Mouse (Mus musculus) kidney, postnatal 10 days (tissue): Measurements from ENCODE around the gene Ddr2.

Experiments used
- DNase-seq: peaks from one replicate; pipeline ENCODE4 v3.0.0; 2021; ENCODE audit warnings: mixed read lengths

Ddr2 gene

GRCm38 (mm10) chr1:169939345-169939744 lies 171.2 kb downstream of the Ddr2 start:
- DNase-seq = peak; percentile 73

DNA sequence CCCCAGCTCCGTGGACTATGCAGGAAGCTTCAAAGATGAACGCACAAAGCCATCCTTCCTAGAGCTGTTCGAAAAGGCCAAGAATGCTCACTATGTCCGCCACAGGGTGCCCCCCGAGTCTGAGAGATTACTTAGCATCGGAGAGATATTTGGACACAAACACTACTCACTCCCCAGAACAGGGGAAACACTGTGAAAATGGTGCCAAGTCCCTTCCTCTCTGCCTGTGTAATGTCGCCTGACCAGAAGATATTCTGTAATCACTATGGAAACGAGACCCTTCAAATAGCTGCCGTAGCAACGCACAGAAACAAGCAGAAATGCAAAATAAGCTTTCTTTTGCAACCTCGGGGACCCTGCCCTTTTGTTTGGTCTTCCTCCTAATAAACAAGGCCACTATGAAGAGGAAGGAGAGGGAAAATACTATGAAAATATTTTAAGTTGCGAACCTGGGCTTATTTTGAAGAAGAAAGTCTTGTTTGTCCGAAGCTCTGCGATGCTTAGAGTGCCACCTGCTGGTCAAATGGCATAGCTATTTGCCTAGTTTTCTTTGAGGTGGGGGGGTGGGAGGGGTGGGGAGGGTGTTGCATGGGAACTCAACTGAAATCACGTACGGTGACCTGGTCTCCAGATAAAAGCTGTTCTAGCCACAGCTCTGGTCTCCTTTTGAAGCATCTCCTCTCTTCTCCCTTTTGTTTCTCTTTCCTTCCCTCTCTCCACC lies 176.4 kb downstream of the Ddr2 start:
- peak; percentile 73 for DNase-seq

DNA sequence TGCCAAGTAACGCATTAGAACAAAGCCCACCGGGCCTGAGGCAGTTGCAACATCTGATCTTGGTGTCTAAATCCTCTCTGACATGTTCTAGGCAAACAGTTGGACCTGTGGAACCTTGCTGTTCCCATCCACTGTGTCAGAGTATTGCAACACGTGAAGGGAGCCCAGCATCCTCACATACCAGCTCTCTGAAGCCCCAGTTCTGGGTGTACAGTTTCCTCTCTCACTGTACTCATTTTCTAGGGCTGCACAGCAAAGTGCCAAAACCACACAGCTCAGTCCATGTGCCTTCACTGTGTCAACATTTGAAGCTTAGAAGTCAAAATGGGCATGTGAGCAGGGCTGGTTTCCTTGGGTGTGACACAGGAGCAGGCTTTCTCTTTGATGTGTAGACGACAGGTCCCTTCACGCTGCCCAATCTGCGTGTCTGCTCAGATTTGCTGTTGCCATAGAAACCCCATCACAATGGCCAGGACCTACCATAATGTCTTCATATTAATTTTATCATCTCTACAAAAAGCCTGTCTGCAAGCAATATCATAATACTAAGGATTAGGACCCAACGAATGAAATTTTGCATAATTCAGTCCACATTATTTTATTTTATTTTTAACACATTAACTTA lies 178.3 kb downstream of the Ddr2 start:
- DNase-seq = no peak

GRCm38 (mm10) chr1:169931698-169932097 lies 178.9 kb downstream of the Ddr2 start:
- no peak for DNase-seq

- peak; percentile 63 for DNase-seq
Measured at GRCm38 (mm10) chr1:169928454-169928971, 182.0 kb downstream of the Ddr2 start, which contains the start of gene Ccdc190. Gene Ccdc190 (plus strand): TSS chr1:169928648.

- DNase-seq = no peak
Measured at GRCm38 (mm10) chr1:169927753-169928369, 182.7 kb downstream of the Ddr2 start.

GRCm38 (mm10) chr1:169924567-169924966 lies 186.0 kb downstream of the Ddr2 start:
- no peak for DNase-seq
